Mouse (Mus musculus): ENCODE measurements around the gene Umod.

- TF ChIP-seq CHD2 (IDR thresholded peaks at IDR 0.05; ENCODE audit: low read depth, low read length) (no peak), HCFC1 (IDR thresholded peaks at IDR 0.05; ENCODE audit: borderline replicate concordance, insufficient read depth, low read length) (no peak), ZNF384 (IDR thresholded peaks at IDR 0.05; ENCODE audit: low read depth, low read length) (no peak), MAFK (IDR thresholded peaks at IDR 0.05; ENCODE audit: insufficient read depth, low read depth, low read length) (no peak)
These were observed 48.5 kb upstream of the Umod start for GRCm38 (mm10) chr7:119527548-119527947.
